ENCODE assay signal across 12 mouse cellular contexts in genomic region chr9:43822206-43822605, GRCm38 (mm10).
DNase-seq lines count a peak whose midpoint lies in the region.
"Had no signal": no experiment of that assay in that cellular context is flagged by ENCODE, and none has a peak within 500 bp of the region (broad histone marks: within the 10 kb centered on the region; RNA-seq: fewer than 3 reads in every experiment).

No protein-coding gene starts in this region.

- DNase-seq in adrenal gland, adult 2 months: peak; percentile 64
- DNase-seq in adrenal gland, postnatal 10 days: no peak
- peak; percentile 27 for DNase-seq in adrenal gland, postnatal 25 days
- no peak for DNase-seq in adrenal gland, adult 18-20 months (ENCODE audit: low spot score in 2 of 2)
- peak; percentile 40 to 44 for DNase-seq in adrenal gland, postnatal 36 days
- no peak for DNase-seq in retina, embryonic 14.5 days (ENCODE audit: low spot score)
- DNase-seq: cerebellum, adult 11-12 months; cerebellum, adult 2 months; cerebellum, adult 9-10 months; cerebellum, postnatal 10 days; cerebellum, postnatal 25 days; forebrain, postnatal 0 days had no signal

Comparison
In these comparisons a context has a peak if more than half of its experiments do, and no peak if none do; other contexts are left out.
1. DNase-seq: peak in adrenal gland, adult 2 months (single experiment), adrenal gland, postnatal 25 days (single experiment) and adrenal gland, postnatal 36 days (2 of 2); none in adrenal gland, postnatal 10 days (single experiment), adrenal gland, adult 18-20 months (0 of 2) and retina, embryonic 14.5 days (single experiment).